Mouse (Mus musculus): ENCODE measurements around the gene Kcnf1. TPM values are rescaled to one million over a fixed set of nuclear protein-coding genes. Genes with fewer than 3 reads are reported as not detected.
"Not testable (repeated sequence)": the region's sequence is repeated elsewhere in the genome, so short reads cannot be mapped to it uniquely, and the experiment has no call there.

The Kcnf1 gene
- polyA plus RNA-seq, 1 experiment from 2014 or later = 0.55 TPM

DNA sequence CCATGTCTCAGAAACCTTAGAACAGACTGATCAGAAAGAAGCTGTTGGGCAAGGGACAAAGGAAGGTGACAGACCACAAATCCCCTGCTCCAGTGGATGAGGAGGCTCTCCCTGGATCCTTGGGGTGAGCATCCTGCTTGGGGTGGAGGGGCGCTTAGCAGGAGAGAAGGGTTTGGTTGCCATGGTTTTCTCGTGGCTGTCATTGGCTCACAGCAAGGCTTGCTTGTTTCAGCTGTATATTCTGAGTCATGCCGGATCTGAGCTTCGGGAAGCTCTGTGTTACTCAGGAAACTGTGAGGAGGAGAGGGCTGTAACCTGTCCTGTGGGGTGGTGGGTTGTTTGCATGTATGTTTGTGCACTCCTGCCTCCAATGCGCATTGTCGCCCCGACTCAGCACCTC lies 23.8 kb downstream of the Kcnf1 start:
- H3K9me3 ChIP-seq = no peaks in the 10 kb centered on the region
- no peaks in the 10 kb centered on the region; the same call in 1 of the 2 replicates for H3K4me1 ChIP-seq
- no peak overlapping the region for H3K27ac ChIP-seq (replicated peaks)
- DNase-seq (ENCODE audit: low spot score) = no peak
- H3K4me3 ChIP-seq = no peak overlapping the region
- no peaks in the 10 kb centered on the region for H3K27me3 ChIP-seq (replicated peaks; ENCODE audit: low read depth, poor library complexity, severe bottlenecking)
- 81% methylated on average over 7 of the region's 7 CpGs for WGBS
- no peaks in the 10 kb centered on the region for H3K36me3 ChIP-seq (replicated peaks)

GRCm38 (mm10) chr12:17148920-17149319 lies 27.8 kb downstream of the Kcnf1 start:
- Histone ChIP-seq H3K27ac (replicated peaks) (no peak overlapping the region), H3K4me1 (no peaks in the 10 kb centered on the region; the same call in 1 of the 2 replicates), H3K27me3 (replicated peaks; ENCODE audit: low read depth, poor library complexity, severe bottlenecking) (no peaks in the 10 kb centered on the region), H3K9me3 (no peaks in the 10 kb centered on the region), H3K36me3 (replicated peaks) (no peaks in the 10 kb centered on the region), H3K4me3 (no peak overlapping the region)
- no peak for DNase-seq (ENCODE audit: low spot score)
- 83% methylated on average over 10 of the region's 10 CpGs for WGBS

DNA sequence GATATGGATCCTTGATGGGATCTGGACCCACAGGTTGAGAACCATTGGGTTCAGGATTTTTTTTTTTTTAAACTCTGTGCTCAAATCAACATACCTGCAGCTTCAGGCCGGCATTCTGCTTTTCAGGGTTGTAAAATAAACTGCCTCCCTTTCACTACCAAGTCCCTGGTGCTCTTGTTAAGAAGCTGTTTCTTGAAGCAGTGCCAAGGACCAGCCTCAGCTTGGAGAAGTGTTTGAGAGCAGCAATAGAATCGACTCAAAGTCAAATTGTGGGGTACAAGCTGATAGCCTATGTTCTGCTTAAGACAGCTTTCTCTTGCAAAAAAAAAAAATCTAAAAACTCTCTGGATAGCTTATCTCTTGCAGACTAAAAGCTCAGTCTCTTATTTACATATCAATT lies 34.9 kb downstream of the Kcnf1 start:
- Histone ChIP-seq H3K27ac (replicated peaks) (no peak overlapping the region), H3K4me3 (no peak overlapping the region), H3K36me3 (replicated peaks) (no peaks in the 10 kb centered on the region), H3K27me3 (replicated peaks; ENCODE audit: low read depth, poor library complexity, severe bottlenecking) (no peaks in the 10 kb centered on the region), H3K9me3 (no peaks in the 10 kb centered on the region), H3K4me1 (peaks cover 8% of the 10 kb centered on the region; the same call in 1 of the 2 replicates)
- 53% methylated on average over 2 of the region's 2 CpGs for WGBS
- no peak for DNase-seq (ENCODE audit: low spot score)

DNA sequence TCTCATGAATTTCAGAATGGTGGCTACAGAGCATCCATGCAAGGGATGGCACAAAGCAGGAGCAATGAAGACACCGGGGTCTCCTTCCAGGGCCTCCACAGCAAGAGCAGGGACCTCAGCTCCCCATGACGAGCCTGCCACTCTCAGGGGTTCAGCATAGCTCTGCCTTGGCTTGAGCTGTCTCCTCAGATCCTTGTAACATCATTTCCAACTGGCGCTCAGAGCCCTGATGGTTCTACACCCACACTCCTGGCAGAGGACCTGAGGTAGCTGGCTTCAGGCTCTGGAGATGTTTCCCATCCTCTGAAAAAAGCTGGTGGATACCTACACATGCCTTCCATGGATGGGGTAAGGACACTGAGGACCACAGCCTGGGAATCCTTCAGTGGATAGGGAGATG lies 36.3 kb downstream of the Kcnf1 start:
- no peak for DNase-seq (ENCODE audit: low spot score)
- WGBS = 86% methylated on average over 3 of the region's 3 CpGs

GRCm38 (mm10) chr12:17134546-17135096 lies 42.1 kb downstream of the Kcnf1 start:
- WGBS = 86% methylated on average over 9 of the region's 9 CpGs
- no peaks in the 10 kb centered on the region for H3K27me3 ChIP-seq (replicated peaks; ENCODE audit: low read depth, poor library complexity, severe bottlenecking)
- no peaks in the 10 kb centered on the region for H3K4me1 ChIP-seq
- DNase-seq (ENCODE audit: low spot score) = no peak
- no peak overlapping the region for H3K27ac ChIP-seq (replicated peaks)
- no peaks in the 10 kb centered on the region for H3K9me3 ChIP-seq
- no peaks in the 10 kb centered on the region for H3K36me3 ChIP-seq (replicated peaks)
- H3K4me3 ChIP-seq = no peak overlapping the region

More for the DNA sequence above, 36.3 kb downstream of the Kcnf1 start:
- no peaks in the 10 kb centered on the region for H3K27me3 ChIP-seq (replicated peaks; ENCODE audit: low read depth, poor library complexity, severe bottlenecking)
- no peak overlapping the region for H3K27ac ChIP-seq (replicated peaks)
- no peak overlapping the region for H3K4me3 ChIP-seq
- no peaks in the 10 kb centered on the region for H3K9me3 ChIP-seq
- peaks cover 8% of the 10 kb centered on the region; the same call in 1 of the 2 replicates for H3K4me1 ChIP-seq
- H3K36me3 ChIP-seq (replicated peaks) = no peaks in the 10 kb centered on the region

DNA sequence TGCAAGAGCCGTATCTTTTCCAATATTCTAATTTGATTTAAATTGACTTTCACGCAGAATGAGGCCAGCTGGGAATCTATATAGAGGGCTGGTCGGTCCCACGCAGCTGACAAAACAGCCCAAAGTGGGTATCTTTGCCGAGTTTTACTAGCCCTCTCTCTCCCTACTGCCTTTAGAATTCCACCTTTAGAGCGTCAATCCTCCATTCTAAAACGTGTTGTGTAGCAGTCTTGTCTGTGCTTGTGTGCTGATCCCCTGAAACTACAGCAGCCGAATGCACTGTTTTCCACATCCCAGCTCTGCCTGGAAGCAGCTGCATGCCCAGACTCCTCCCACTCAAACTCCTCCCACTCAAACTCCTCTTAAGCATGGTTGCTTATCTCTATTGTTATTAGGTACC lies 44.4 kb downstream of the Kcnf1 start:
- no peak for DNase-seq (ENCODE audit: low spot score)
- Histone ChIP-seq H3K36me3 (replicated peaks) (no peaks in the 10 kb centered on the region), H3K4me3 (no peak overlapping the region), H3K9me3 (no peaks in the 10 kb centered on the region), H3K4me1 (no peaks in the 10 kb centered on the region), H3K27me3 (replicated peaks; ENCODE audit: low read depth, poor library complexity, severe bottlenecking) (no peaks in the 10 kb centered on the region), H3K27ac (replicated peaks) (no peak overlapping the region)
- WGBS = 81% methylated on average over 8 of the region's 8 CpGs

DNA sequence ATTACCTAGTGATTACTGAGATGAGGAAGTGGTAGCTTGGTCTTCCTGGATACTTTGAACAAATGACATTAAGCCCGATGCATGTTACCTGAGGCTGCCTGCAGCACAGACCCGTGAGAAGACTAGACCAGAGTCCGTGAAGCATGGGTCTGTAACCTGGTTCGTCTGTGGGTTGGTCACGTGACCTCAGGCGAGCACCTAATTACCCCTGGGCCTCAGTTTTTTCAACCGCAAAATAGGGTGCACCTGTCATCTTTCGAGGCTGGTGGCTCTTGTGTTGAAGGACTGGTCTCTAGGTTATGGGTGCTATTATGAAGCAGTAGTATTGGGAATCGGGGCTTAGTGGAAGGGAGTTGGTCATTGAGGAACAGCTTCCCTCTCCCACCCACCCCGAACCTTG lies 45.1 kb downstream of the Kcnf1 start:
- Histone ChIP-seq H3K9me3 (no peaks in the 10 kb centered on the region), H3K36me3 (replicated peaks) (no peaks in the 10 kb centered on the region), H3K27ac (replicated peaks) (no peak overlapping the region), H3K4me3 (no peak overlapping the region), H3K27me3 (replicated peaks; ENCODE audit: low read depth, poor library complexity, severe bottlenecking) (no peaks in the 10 kb centered on the region), H3K4me1 (no peaks in the 10 kb centered on the region)
- 88% methylated on average over 10 of the region's 10 CpGs for WGBS
- no peak for DNase-seq (ENCODE audit: low spot score)

- H3K4me1 ChIP-seq; DNase-seq (ENCODE audit: low spot score); H3K27me3 ChIP-seq (replicated peaks; ENCODE audit: low read depth, poor library complexity, severe bottlenecking); H3K36me3 ChIP-seq (replicated peaks); H3K9me3 ChIP-seq; H3K27ac ChIP-seq (replicated peaks); H3K4me3 ChIP-seq: not testable (repeated sequence)
- WGBS = over 99% methylated on average over 11 of the region's 12 CpGs
These were observed 53.8 kb downstream of the Kcnf1 start for GRCm38 (mm10) chr12:17122881-17123280.

Other genes starting within 250 kb of the Kcnf1 start
- gene Pqlc3, start 176.5 kb downstream of the Kcnf1 start, polyA plus RNA-seq (2016; fragmentation: Nextera tagmentation; extraction: Ambion mirVana) = 5.0 and 5.5 TPM in 2 replicates
- 1.4 and 1.5 TPM in 2 replicates for gene 2410004P03Rik, start 165.2 kb downstream of the Kcnf1 start, polyA plus RNA-seq (2016; fragmentation: Nextera tagmentation; extraction: Ambion mirVana)
- gene Pdia6, start 89.7 kb upstream of the Kcnf1 start, polyA plus RNA-seq (2016; fragmentation: Nextera tagmentation; extraction: Ambion mirVana) = 625 and 652 TPM in 2 replicates
- gene Atp6v1c2, start 152.5 kb upstream of the Kcnf1 start, polyA plus RNA-seq (2016; fragmentation: Nextera tagmentation; extraction: Ambion mirVana) = 0.52 and 0.62 TPM in 2 replicates
- gene Nol10, start 171.6 kb upstream of the Kcnf1 start, polyA plus RNA-seq (2016; fragmentation: Nextera tagmentation; extraction: Ambion mirVana) = 41.8 and 43.4 TPM in 2 replicates